In the genomic region with DNA sequence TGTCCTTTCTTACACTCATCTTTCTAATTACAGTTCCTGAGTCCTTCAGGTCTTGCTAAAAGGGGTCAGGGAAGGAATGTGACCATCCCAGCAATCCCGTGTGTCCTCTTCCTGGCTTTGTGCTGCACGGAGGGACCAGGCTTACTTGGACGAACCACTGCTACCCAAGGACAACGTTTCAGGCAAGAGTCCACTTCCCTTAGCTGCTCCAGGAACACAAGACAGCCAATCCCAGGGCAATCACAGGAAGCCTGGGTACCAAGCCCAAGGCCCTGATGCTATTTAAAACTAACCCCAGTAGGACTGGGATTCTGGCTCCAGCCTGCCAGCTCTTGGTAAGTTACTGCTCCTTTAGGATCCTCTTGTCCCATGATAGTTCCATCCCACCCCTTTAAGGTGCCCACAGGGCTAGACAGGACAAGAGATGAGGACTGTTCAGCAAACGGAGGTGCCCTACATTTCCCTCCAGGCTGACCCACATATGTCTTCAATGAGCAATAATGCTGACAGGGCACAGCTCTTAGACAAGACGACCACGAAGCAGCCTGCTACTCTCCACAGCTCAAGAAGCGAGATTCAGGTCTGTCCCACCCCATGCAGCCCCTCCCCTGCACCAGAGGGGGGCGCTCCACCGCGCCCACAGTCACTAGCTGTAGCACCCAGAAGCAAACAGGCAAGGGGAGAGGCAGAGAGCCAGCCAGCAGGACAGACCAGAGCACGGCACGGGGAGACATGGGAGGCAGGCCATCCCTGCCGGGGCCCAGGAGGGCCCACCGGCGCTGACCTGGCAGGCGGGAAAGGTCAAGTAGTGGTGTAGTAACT, we compare ENCODE assay signal across 10 mouse cellular contexts.
A peak's percentile ranks its signal among the peaks of the same experiment; 100 is the strongest.
DNase-seq lines count a peak whose midpoint lies in the region; ATAC-seq and TF ChIP-seq lines count a peak whose summit lies in the region.
"Had no signal": no experiment of that assay in that cellular context is flagged by ENCODE, and none has a peak within 500 bp of the region (broad histone marks: within the 10 kb centered on the region; RNA-seq: fewer than 3 reads in every experiment).

No protein-coding gene starts in this region.

- H3K27ac ChIP-seq in liver, embryonic 14.5 days, result no peak overlapping the region
- no peak overlapping the region for H3K27ac ChIP-seq in liver, embryonic 12.5 days
- H3K27ac ChIP-seq in bone marrow, adult 2 months (ENCODE audit: control insufficient read depth, insufficient read depth, low read depth, low read length, poor library complexity), result no peak overlapping the region
- no peak overlapping the region for H3K27ac ChIP-seq in limb, embryonic 15.5 days
- H3K27ac ChIP-seq: neural tube, embryonic 15.5 days had no signal

- no peaks in the 10 kb centered on the region for H3K4me1 ChIP-seq in liver, embryonic 14.5 days (replicated peaks; ENCODE audit: control insufficient read depth in 2 of 2, insufficient read depth in 2 of 2, low read length in 1 of 2)
- no peaks in the 10 kb centered on the region for H3K4me1 ChIP-seq in liver, embryonic 12.5 days
- peaks cover under 1% of the 10 kb centered on the region; the same call in 1 of the 2 replicates for H3K4me1 ChIP-seq in bone marrow, adult 2 months (ENCODE audit: control insufficient read depth, insufficient read depth, low read length)
- H3K4me1 ChIP-seq in limb, embryonic 15.5 days, result 0 out of 2 replicates have a peak, but pooled peaks cover 8% of the 10 kb centered on the region
- H3K4me1 ChIP-seq: neural tube, embryonic 15.5 days had no signal

- peak; percentile 29; the same call in 1 of the 2 replicates for TF ChIP-seq CTCF in liver, embryonic 14.5 days (IDR thresholded peaks at IDR 0.05; ENCODE audit: low read depth)
- no peak for TF ChIP-seq CTCF in bone marrow, adult 2 months (IDR thresholded peaks at IDR 0.05; ENCODE audit: control insufficient read depth, insufficient read depth, low read length)

- ATAC-seq in liver, embryonic 14.5 days (ENCODE audit: insufficient read depth), result no peak
- no peak for ATAC-seq in liver, embryonic 12.5 days
- ATAC-seq in limb, embryonic 15.5 days (ENCODE audit: insufficient number of reproducible peaks, low FRiP score, low TSS enrichment, low read depth), result no peak
- ATAC-seq: inflammation-experienced regulatory T-cells, adult 6 months had no signal

- no peak overlapping the region for H3K9ac ChIP-seq in liver, embryonic 14.5 days (replicated peaks)
- H3K9ac ChIP-seq in liver, embryonic 12.5 days, result no peak overlapping the region
- no peak overlapping the region for H3K9ac ChIP-seq in limb, embryonic 15.5 days
- H3K9ac ChIP-seq: neural tube, embryonic 15.5 days had no signal

- H3K27me3 ChIP-seq in liver, embryonic 14.5 days (ENCODE audit: control insufficient read depth, insufficient read depth, low read length), result no peaks in the 10 kb centered on the region
- H3K27me3 ChIP-seq in liver, embryonic 12.5 days (replicated peaks), result peaks cover 7% of the 10 kb centered on the region; the same call in 1 of the 2 replicates
- H3K27me3 ChIP-seq in limb, embryonic 15.5 days, result no peaks in the 10 kb centered on the region
- H3K27me3 ChIP-seq: neural tube, embryonic 15.5 days had no signal

- TF ChIP-seq POLR2A in bone marrow, adult 2 months (IDR thresholded peaks at IDR 0.05; ENCODE audit: borderline replicate concordance, control insufficient read depth, low read depth, low read length), result peak; percentile 23; the same call in 1 of the 2 replicates

- H3K36me3 ChIP-seq in liver, embryonic 14.5 days (replicated peaks; ENCODE audit: control insufficient read depth, insufficient read depth, low read depth), result no peaks in the 10 kb centered on the region
- H3K36me3 ChIP-seq in liver, embryonic 12.5 days, result 0 out of 2 replicates have a peak, but pooled peaks cover 5% of the 10 kb centered on the region
- no peaks in the 10 kb centered on the region for H3K36me3 ChIP-seq in limb, embryonic 15.5 days
- H3K36me3 ChIP-seq: neural tube, embryonic 15.5 days had no signal

- TF ChIP-seq EP300 in liver, embryonic 14.5 days (IDR thresholded peaks at IDR 0.05; ENCODE audit: low read depth), result no peak

- 52% methylated on average over 17 of the region's 17 CpGs for WGBS in liver, embryonic 14.5 days (ENCODE audit: insufficient replicate concordance)
- WGBS in liver, embryonic 12.5 days (ENCODE audit: insufficient replicate concordance), result 49% methylated on average over 17 of the region's 17 CpGs
- WGBS in bone marrow, adult 2 months, result 79% methylated on average over 17 of the region's 17 CpGs
- WGBS in limb, embryonic 15.5 days, result 61% methylated on average over 17 of the region's 17 CpGs

- H3K9me3 ChIP-seq in liver, embryonic 14.5 days (ENCODE audit: control insufficient read depth, low read length), result no peaks in the 10 kb centered on the region
- no peaks in the 10 kb centered on the region for H3K9me3 ChIP-seq in liver, embryonic 12.5 days (replicated peaks)
- no peaks in the 10 kb centered on the region for H3K9me3 ChIP-seq in limb, embryonic 15.5 days
- H3K9me3 ChIP-seq: neural tube, embryonic 15.5 days had no signal

- DNase-seq in embryo, embryonic 10.5 days (ENCODE audit: low spot score), result peak; percentile 13
- DNase-seq in embryo, embryonic 10 days (ENCODE audit: low spot score), result no peak
- no peak for DNase-seq in liver, embryonic 14.5 days (ENCODE audit: low read depth in 3 of 3, low spot score in 3 of 3)
- DNase-seq in spleen, adult 12 weeks (ENCODE audit: low spot score), result no peak
- no peak for DNase-seq in right cerebral cortex, postnatal 14 days

- no peak overlapping the region for H3K4me3 ChIP-seq in liver, embryonic 14.5 days (ENCODE audit: insufficient read depth in 1 of 2, low read depth in 2 of 2, low read length in 2 of 2)
- H3K4me3 ChIP-seq in liver, embryonic 12.5 days, result no peak overlapping the region
- no peak overlapping the region for H3K4me3 ChIP-seq in bone marrow, adult 2 months (replicated peaks; ENCODE audit: control insufficient read depth, low read depth, low read length)
- no peak overlapping the region for H3K4me3 ChIP-seq in limb, embryonic 15.5 days
- H3K4me3 ChIP-seq: neural tube, embryonic 15.5 days had no signal

- H3K4me2 ChIP-seq in liver, embryonic 14.5 days (ENCODE audit: low read depth), result no peak overlapping the region
- H3K4me2 ChIP-seq in liver, embryonic 12.5 days, result no peak overlapping the region
- peak overlapping the region; percentile 20; the same call in 1 of the 2 replicates for H3K4me2 ChIP-seq in limb, embryonic 15.5 days
- H3K4me2 ChIP-seq: neural tube, embryonic 15.5 days had no signal
